Mouse (Mus musculus): ENCODE measurements around the gene Eml2. TPM values are rescaled to one million over a fixed set of nuclear protein-coding genes. Genes with fewer than 3 reads are reported as not detected.

Eml2 gene
- polyA plus RNA-seq, 1 experiment from 2014 or later, result 6.4 TPM

DNA sequence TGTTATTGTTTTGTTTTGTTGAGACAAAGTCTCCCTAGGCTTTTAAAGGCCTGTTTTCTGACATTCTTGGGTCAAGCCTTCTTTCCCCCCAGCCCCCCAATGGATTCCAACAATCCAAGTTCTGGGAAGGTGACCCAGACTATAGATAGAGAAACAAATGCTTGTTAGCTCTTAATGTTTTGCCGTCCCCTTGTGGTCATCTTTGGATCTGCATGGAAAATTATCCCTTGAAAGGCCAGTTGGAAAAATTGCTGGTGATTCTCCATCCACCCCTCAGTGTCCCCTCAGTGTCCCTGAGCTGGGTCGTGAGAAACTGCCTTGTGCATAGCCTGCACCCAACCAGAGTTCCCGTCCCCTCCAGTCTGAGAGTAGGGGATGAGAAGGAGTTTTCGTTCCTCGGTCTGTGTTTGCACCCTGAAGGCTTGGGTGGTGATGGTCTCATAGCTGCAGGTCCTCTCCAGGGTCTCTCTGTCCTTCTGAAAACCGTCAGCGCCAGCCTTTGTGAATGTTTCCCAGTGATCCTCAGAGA is 32.8 kb downstream of the Eml2 start:
- ATAC-seq, result no peak
- no peak overlapping the region for H3K4me2 ChIP-seq
- 52% methylated on average over 7 of the region's 7 CpGs for WGBS
- no peak overlapping the region for H3K27ac ChIP-seq
- H3K36me3 ChIP-seq (ENCODE audit: poor library complexity, severe bottlenecking), result peaks cover 22% of the 10 kb centered on the region
- peaks cover 22% of the 10 kb centered on the region for H3K27me3 ChIP-seq
- H3K9ac ChIP-seq, result no peak overlapping the region
- H3K4me3 ChIP-seq, result no peak overlapping the region
- peaks cover 4% of the 10 kb centered on the region; the same call in 1 of the 2 replicates for H3K9me3 ChIP-seq (replicated peaks)
- H3K4me1 ChIP-seq, result peaks cover 9% of the 10 kb centered on the region

- H3K4me1 ChIP-seq, result peaks cover 9% of the 10 kb centered on the region
- H3K27me3 ChIP-seq, result peaks cover 25% of the 10 kb centered on the region
- ATAC-seq, result no peak
- H3K4me3 ChIP-seq, result no peak overlapping the region
- peaks cover 4% of the 10 kb centered on the region; the same call in 1 of the 2 replicates for H3K9me3 ChIP-seq (replicated peaks)
- no peak overlapping the region for H3K9ac ChIP-seq
- H3K4me2 ChIP-seq, result no peak overlapping the region
- H3K36me3 ChIP-seq (ENCODE audit: poor library complexity, severe bottlenecking), result peaks cover 18% of the 10 kb centered on the region
- no peak overlapping the region for H3K27ac ChIP-seq
- WGBS, result 81% methylated on average over 4 of the region's 4 CpGs
These were observed 33.3 kb downstream of the Eml2 start for GRCm38 (mm10) chr7:19209494-19209893.

- no peak for ATAC-seq
- peaks cover 9% of the 10 kb centered on the region for H3K4me1 ChIP-seq
- 94% methylated on average over 5 of the region's 5 CpGs for WGBS
- H3K36me3 ChIP-seq (ENCODE audit: poor library complexity, severe bottlenecking), result peaks cover 12% of the 10 kb centered on the region
- no peak overlapping the region for H3K4me3 ChIP-seq
- no peak overlapping the region for H3K4me2 ChIP-seq
- H3K27ac ChIP-seq, result no peak overlapping the region
- H3K27me3 ChIP-seq, result peaks cover 25% of the 10 kb centered on the region
- H3K9ac ChIP-seq, result no peak overlapping the region
- H3K9me3 ChIP-seq (replicated peaks), result peaks cover 4% of the 10 kb centered on the region; the same call in 1 of the 2 replicates
These were observed 33.8 kb downstream of the Eml2 start for GRCm38 (mm10) chr7:19210010-19210409.

- peaks cover 4% of the 10 kb centered on the region; the same call in 1 of the 2 replicates for H3K9me3 ChIP-seq (replicated peaks)
- no peak overlapping the region for H3K27ac ChIP-seq
- ATAC-seq, result no peak
- no peak overlapping the region for H3K4me3 ChIP-seq
- H3K36me3 ChIP-seq (ENCODE audit: poor library complexity, severe bottlenecking), result peaks cover 1% of the 10 kb centered on the region
- peaks cover 25% of the 10 kb centered on the region for H3K27me3 ChIP-seq
- H3K4me2 ChIP-seq, result no peak overlapping the region
- peaks cover 9% of the 10 kb centered on the region for H3K4me1 ChIP-seq
- WGBS, result 70% methylated on average over 5 of the region's 5 CpGs
- H3K9ac ChIP-seq, result no peak overlapping the region
These were observed 34.9 kb downstream of the Eml2 start for GRCm38 (mm10) chr7:19211041-19211675.

GRCm38 (mm10) chr7:19211996-19212755 is 36.0 kb downstream of the Eml2 start, which contains the start of gene Gpr4:
Gene Gpr4 (plus strand): TSS chr7:19212538.
- 1% methylated on average over 29 of the region's 30 CpGs for WGBS
- H3K4me3 ChIP-seq, result peak within 1 kb of the TSS; percentile 47

DNA sequence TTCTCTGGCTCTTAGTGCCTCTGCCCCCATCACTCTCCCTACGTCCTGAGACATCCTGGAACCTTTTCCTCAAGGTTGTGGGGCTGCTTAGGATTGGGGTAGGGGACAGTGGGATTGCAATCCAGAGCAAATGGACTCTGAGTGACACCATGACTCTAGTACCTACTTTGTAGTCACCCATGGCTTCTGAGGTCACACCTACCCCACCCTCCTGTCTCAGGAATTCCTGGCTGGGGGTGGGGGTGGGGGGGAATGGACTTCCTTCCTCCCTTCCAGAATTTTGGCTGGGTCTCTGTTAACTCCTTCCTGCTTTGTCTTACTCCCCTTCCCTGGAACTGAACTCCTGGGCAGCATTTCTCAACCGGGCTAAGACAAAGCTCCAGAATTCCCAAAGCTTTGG is 37.2 kb downstream of the Eml2 start:
- WGBS, result 68% methylated on average over 2 of the region's 2 CpGs
- Histone ChIP-seq H3K4me3 (no peak overlapping the region), H3K27me3 (peaks cover 25% of the 10 kb centered on the region), H3K36me3 (ENCODE audit: poor library complexity, severe bottlenecking) (no peaks in the 10 kb centered on the region), H3K4me1 (peaks cover 9% of the 10 kb centered on the region), H3K27ac (no peak overlapping the region), H3K9ac (no peak overlapping the region), H3K4me2 (no peak overlapping the region), H3K9me3 (replicated peaks) (peaks cover 4% of the 10 kb centered on the region; the same call in 1 of the 2 replicates)
- ATAC-seq, result no peak

More at GRCm38 (mm10) chr7:19211996-19212755, 36.0 kb downstream of the Eml2 start, which contains the start of gene Gpr4:
- Histone ChIP-seq H3K27me3 (peaks cover 25% of the 10 kb centered on the region), H3K4me2 (peak within 1 kb of the TSS; percentile 79), H3K27ac (no peak within 1 kb of the TSS), H3K4me1 (peaks cover 9% of the 10 kb centered on the region), H3K9ac (peak within 1 kb of the TSS; percentile 63), H3K36me3 (ENCODE audit: poor library complexity, severe bottlenecking) (no peaks in the 10 kb centered on the region), H3K9me3 (replicated peaks) (peaks cover 4% of the 10 kb centered on the region; the same call in 1 of the 2 replicates)
- ATAC-seq, result peak; percentile 68

DNA sequence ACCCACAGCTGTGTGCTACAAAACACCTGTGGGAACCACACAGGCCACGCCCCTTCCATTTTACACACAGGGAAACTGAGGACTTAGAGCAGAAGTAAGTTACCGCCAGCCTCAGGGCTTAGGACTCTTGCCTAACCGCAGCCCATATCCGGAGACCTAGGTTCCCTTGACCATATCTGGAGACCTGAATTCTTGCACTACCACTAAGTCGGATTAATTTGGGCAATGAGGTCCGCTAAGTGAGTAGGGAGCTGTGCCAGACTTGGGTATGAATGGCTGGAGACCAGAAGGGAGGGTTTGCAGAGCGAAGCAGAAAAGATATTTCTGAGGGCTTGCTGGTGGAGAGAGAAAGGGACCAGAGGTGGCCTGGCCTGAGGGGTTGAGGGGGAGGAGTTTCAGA is 38.1 kb downstream of the Eml2 start:
- ATAC-seq, result no peak
- H3K27ac ChIP-seq, result no peak overlapping the region
- peaks cover 4% of the 10 kb centered on the region; the same call in 1 of the 2 replicates for H3K9me3 ChIP-seq (replicated peaks)
- no peak overlapping the region for H3K4me3 ChIP-seq
- H3K9ac ChIP-seq, result no peak overlapping the region
- H3K4me1 ChIP-seq, result peaks cover 9% of the 10 kb centered on the region
- H3K27me3 ChIP-seq, result peaks cover 25% of the 10 kb centered on the region
- 70% methylated on average over 7 of the region's 7 CpGs for WGBS
- H3K36me3 ChIP-seq (ENCODE audit: poor library complexity, severe bottlenecking), result no peaks in the 10 kb centered on the region
- no peak overlapping the region for H3K4me2 ChIP-seq

DNA sequence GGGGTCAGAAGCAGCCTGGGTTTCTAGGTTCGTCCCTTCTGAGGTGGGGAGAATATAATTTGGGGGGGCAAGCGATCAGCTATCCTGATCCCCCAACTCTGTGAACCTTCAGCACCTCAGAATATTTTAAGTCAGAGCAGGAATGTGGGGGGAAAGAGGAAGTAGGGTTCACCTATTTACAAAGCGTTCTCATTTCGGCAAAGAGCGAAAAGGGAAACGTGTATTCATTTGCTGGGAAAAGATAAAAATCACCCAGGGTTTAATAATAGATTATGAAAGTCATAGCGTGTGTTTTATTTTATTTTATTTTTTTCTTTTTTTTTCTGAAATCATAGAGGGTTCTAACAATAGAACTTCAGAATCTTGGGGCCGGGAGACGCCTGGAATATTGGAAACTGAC is 38.7 kb downstream of the Eml2 start:
- Histone ChIP-seq H3K9me3 (replicated peaks) (peaks cover 2% of the 10 kb centered on the region; the same call in 1 of the 2 replicates), H3K4me3 (no peak overlapping the region), H3K27me3 (peaks cover 25% of the 10 kb centered on the region), H3K27ac (no peak overlapping the region), H3K36me3 (ENCODE audit: poor library complexity, severe bottlenecking) (no peaks in the 10 kb centered on the region), H3K4me2 (no peak overlapping the region), H3K4me1 (peaks cover 9% of the 10 kb centered on the region), H3K9ac (no peak overlapping the region)
- WGBS, result 73% methylated on average over 9 of the region's 9 CpGs
- ATAC-seq, result no peak

DNA sequence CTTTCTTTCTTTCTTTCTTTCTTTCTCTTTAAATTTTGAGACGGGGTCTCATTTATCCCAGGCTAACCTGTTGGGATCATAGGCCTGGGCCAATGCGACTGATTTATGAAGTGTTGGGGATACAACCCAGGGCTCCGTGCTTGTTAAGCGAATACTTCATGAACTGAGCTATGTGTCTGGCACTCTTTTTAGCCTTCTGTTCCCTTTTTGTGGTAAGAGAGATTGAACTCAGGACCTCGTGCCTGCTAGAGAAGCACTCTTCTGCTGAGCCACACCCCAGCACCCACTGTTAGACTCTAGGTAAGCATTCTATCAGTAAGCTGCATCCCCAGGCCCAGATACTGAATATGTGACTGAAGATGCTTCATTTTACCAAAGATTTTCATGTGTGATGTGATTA is 41.3 kb downstream of the Eml2 start:
- 73% methylated on average over 5 of the region's 5 CpGs for WGBS
- no peak overlapping the region for H3K9ac ChIP-seq
- no peak overlapping the region for H3K4me3 ChIP-seq
- 0 out of 2 replicates have a peak, but pooled peaks cover 1% of the 10 kb centered on the region for H3K4me1 ChIP-seq
- no peak overlapping the region for H3K27ac ChIP-seq
- no peak overlapping the region for H3K4me2 ChIP-seq
- no peak for ATAC-seq
- no peaks in the 10 kb centered on the region for H3K9me3 ChIP-seq (replicated peaks)
- peaks cover 4% of the 10 kb centered on the region for H3K36me3 ChIP-seq (ENCODE audit: poor library complexity, severe bottlenecking)
- peaks cover 11% of the 10 kb centered on the region; the same call in 1 of the 2 replicates for H3K27me3 ChIP-seq

- WGBS, result 7% methylated on average over 1 of the region's 3 CpGs
- Histone ChIP-seq H3K36me3 (ENCODE audit: poor library complexity, severe bottlenecking) (peaks cover 4% of the 10 kb centered on the region), H3K4me2 (no peak overlapping the region), H3K27me3 (peaks cover 8% of the 10 kb centered on the region; the same call in 1 of the 2 replicates), H3K9me3 (replicated peaks) (no peaks in the 10 kb centered on the region), H3K4me3 (no peak overlapping the region), H3K27ac (no peak overlapping the region), H3K9ac (no peak overlapping the region), H3K4me1 (no peaks in the 10 kb centered on the region)
- ATAC-seq, result no peak
These were observed 41.7 kb downstream of the Eml2 start for GRCm38 (mm10) chr7:19217944-19218343.

DNA sequence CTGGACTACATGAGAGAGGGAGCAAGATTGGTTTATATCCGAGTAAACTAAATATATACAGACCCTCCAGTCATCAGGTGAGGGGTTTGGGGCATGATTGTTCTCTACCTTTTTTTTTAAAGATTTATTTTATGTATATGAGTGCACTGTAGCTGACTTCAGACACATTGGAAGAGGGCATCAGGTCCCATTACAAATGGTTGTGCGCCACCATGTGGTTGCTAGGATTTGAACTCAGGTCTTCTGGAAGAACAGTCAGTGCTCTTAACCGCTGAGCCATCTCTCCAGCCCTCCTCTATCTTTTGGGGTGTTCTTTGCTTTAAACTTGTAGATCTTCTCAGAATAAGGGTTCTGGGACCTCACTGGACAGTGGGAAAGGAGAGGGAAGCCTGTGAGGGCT is 43.8 kb downstream of the Eml2 start:
- Histone ChIP-seq H3K9me3 (replicated peaks) (no peaks in the 10 kb centered on the region), H3K4me1 (no peaks in the 10 kb centered on the region), H3K27me3 (no peaks in the 10 kb centered on the region), H3K4me3 (no peak overlapping the region), H3K4me2 (no peak overlapping the region), H3K36me3 (ENCODE audit: poor library complexity, severe bottlenecking) (peaks cover 4% of the 10 kb centered on the region), H3K9ac (no peak overlapping the region), H3K27ac (no peak overlapping the region)
- no peak for ATAC-seq
- WGBS, result 67% methylated on average over 3 of the region's 3 CpGs

DNA sequence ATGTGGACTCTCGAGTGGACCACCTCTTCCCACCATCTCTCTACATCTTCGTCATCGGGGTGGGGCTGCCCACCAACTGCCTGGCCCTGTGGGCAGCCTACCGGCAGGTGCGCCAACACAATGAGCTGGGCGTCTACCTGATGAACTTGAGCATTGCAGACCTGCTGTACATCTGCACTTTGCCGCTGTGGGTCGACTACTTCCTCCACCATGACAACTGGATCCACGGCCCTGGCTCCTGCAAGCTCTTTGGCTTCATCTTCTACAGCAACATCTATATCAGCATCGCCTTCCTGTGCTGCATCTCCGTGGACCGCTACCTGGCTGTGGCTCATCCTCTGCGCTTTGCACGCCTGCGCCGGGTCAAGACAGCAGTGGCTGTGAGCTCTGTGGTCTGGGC is 46.0 kb downstream of the Eml2 start:
- Histone ChIP-seq H3K4me1 (peaks cover 7% of the 10 kb centered on the region), H3K27me3 (no peaks in the 10 kb centered on the region), H3K27ac (no peak overlapping the region), H3K4me3 (no peak overlapping the region), H3K4me2 (no peak overlapping the region), H3K9ac (no peak overlapping the region), H3K9me3 (replicated peaks) (no peaks in the 10 kb centered on the region), H3K36me3 (ENCODE audit: poor library complexity, severe bottlenecking) (peaks cover 13% of the 10 kb centered on the region)
- WGBS, result 95% methylated on average over 16 of the region's 16 CpGs
- no peak for ATAC-seq
